Mouse (Mus musculus) right cerebral cortex, postnatal 25 days (tissue): ENCODE measurements around the gene Dok4.
"Not testable (repeated sequence)": the region's sequence is repeated elsewhere in the genome, so short reads cannot be mapped to it uniquely, and the experiment has no call there.

ENCODE experiments used
- DNase-seq: peaks from one replicate; pipeline ENCODE4 v3.0.0; 2022

Gene Dok4

DNA sequence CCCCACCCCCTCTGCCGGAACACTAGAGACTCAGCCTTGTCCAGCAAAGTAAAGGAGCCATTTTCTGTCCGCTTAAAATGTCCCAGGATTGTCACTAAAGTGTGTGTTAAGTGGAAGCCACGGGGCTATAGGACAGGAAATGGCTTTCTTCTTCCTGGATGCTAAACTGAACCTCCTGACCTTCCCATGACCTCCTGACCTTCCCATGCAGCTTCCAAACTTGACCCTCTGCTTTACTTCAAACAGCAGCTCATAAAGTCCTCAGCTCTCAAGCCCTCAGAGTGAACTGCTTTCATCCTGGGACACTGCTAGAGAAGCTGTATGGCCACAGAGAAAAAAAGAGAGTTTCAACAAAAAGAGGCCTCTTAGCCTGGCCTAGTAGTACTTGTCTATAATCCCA, 690 bp upstream of the Dok4 start:
- DNase-seq = no peak

GRCm38 (mm10) chr8:94875871-94876150, 319 bp downstream of the Dok4 start:
- peak; percentile 21 for DNase-seq

DNA sequence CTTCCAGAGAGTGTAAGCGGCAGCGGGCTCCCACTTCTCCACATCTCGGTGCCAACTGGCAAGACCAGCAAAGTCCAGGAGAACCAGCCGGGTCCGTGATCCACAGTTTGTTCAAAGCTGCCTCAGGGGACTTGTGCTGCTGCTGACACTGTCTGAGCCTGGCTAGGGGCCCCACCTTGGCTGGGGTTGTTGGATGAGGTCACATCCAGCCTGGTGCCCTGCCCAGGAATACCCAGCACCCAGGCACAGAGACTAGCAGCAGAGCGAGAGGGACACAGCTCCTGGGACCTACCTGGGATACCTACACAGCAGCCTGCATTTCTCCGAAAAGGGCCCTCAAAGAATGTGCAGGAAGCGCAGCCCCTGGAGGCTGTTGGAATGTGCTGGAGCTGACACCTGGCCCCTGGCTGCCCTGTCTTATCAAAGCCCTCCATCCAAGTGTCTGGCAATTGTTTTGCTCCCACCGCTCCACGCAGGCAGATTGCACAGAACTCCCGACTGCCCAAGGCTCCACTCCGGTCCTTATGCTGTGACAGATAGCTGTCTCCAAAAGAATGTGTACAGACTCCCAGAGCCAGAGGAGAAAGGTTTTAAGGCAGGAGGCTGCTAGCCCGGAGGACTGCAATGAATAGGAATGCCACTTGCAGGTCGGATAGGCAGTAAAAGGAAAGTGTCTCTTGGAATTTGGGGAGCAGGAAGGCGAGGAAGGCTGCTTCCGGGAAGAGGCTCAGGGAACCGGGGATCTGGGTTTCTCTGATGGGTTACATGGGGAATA, 847 bp downstream of the Dok4 start:
- DNase-seq = no peak

- peak; percentile 65 for DNase-seq
Observed at GRCm38 (mm10) chr8:94874358-94874757, 1.8 kb downstream of the Dok4 start.

GRCm38 (mm10) chr8:94872576-94872975, 3.6 kb downstream of the Dok4 start:
- no peak for DNase-seq

DNA sequence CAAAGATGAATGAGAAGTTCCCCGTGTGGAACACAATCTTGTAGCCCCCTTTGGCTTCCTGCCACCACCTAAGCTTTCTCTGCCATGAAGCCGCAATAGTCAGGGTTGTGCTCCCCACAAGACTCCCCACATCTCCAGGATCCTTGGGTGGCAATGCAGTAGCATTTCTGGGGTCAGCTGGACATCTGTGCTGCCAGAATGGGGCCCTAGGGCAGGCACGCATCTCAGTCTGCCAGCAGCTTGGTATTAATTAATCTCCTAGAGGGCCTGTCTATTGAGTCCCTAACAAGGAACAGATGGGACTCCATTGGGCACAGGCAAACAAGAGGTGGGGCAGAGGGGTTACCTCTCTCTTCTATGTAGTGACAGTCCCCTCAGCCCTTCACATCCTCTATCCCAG, 4.0 kb downstream of the Dok4 start:
- DNase-seq = no peak

DNA sequence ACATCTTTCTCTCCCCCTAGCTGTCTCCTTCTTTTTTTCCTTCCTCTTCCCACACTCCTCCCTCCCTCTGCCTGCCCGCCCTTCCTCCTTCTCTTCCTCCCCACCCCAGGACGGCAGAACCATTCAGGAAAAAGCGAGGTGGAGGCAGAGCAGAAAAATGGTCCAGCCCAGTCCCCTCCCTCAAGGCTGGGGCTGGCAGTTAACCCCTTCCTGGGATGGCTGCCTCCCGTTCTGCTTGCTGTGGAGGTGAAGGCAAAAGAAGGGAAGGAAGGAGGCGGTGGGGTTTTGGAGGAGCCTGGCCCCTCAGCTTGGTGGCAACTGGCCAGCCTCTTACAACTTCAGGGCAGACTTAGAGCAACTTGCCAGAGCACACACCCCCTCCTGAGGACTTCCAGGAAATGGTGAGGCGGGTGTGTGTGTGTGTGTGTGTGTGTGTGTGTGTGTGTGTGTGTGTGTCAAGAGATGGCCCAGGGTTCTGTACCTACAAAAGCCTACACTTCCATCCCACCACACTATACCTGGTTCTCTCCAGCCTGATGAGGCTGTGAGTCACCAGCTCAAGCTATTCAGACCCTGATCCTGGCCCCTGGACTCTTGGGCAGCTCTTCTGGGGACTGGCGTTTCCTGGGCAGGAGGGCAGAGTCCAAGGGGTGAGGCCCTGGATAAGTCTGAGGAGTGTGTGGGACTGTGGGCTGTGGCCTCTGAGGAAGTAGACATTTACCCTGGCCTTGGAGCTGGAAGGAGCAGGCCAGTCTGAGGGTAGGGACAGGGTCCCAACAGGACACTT, 4.8 kb downstream of the Dok4 start:
- peak; percentile 77 for DNase-seq

GRCm38 (mm10) chr8:94870474-94871107, 5.5 kb downstream of the Dok4 start:
- peak; percentile 70 for DNase-seq

DNA sequence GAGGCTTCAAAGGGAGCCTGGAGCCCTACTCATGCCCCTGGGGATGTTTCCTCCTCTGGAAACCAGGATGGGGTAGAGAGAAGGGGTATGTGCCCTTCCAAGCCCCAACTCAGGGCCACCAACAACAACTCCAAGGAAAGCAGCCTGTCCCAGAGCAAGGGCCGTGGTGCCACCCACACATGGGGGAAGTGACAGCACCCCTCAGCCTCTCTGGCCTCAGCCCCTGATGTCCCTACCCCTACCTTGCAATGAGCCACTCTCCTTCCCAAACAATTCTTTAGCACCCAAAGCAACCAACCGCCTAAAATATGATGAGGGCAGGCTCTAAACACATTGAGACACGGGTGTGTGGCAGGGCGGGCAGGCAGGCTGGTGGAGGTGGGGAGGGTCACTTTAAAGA, 6.1 kb downstream of the Dok4 start:
- no peak for DNase-seq

GRCm38 (mm10) chr8:94869146-94869545, 7.0 kb downstream of the Dok4 start:
- no peak for DNase-seq

DNA sequence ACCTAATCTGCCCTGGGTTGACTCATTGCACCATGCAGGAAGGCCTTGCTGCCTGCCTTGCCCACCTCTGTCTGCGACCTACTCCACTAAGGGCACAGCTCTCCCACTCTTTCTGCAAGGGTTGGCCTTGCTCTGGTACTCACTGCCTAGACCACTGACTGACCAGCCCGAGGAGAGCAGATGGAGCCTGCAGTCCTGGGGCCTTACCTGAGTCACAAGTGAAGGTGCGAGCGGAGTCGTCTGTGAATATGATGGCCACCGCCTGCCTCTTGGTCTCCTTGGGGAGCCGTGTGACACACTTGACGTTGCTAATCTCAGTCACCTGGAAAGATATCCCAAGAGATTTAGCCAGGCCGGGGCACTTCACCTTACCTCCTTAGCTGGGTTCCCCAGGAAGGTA, 9.2 kb downstream of the Dok4 start:
- no peak for DNase-seq

- DNase-seq = no peak
Observed at GRCm38 (mm10) chr8:94865292-94865691, 10.8 kb downstream of the Dok4 start.

DNA sequence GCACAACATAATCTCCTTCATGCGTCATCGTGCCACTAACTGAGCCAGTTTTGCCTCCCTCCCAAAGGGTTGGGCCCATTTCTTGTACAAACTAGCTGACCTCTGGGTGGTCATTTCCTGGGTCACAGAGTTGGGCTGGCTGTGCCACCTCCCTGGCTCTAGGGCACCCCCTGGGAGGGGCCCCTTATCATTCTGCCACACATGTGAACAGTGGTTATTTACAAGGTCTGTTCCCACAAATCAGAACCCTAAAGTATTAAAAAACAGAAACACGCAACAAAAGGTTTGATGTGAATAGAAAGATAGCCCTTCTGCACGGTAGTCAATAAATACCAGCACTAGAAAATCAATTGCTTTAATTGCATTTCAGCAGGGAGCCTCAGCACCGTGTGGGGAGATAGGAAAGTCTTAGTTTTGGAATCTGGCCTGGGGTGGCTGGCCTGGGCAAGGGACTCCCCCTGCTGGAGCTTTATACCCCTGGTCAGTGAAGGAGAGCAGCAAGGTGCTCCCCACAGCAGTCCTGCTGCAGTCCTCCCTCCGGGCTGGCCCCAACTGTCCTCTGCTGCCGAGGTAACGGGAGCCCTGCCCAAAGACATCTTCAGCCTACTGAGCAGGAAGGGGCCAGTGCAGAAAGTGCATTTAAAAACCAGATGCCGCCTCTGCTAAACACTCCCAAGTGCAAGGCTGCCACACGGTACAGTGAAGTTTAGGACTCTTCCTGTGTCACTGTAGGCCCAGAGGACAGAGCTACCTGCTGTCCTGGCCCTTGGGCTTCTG, 12.0 kb downstream of the Dok4 start:
- DNase-seq = no peak

DNA sequence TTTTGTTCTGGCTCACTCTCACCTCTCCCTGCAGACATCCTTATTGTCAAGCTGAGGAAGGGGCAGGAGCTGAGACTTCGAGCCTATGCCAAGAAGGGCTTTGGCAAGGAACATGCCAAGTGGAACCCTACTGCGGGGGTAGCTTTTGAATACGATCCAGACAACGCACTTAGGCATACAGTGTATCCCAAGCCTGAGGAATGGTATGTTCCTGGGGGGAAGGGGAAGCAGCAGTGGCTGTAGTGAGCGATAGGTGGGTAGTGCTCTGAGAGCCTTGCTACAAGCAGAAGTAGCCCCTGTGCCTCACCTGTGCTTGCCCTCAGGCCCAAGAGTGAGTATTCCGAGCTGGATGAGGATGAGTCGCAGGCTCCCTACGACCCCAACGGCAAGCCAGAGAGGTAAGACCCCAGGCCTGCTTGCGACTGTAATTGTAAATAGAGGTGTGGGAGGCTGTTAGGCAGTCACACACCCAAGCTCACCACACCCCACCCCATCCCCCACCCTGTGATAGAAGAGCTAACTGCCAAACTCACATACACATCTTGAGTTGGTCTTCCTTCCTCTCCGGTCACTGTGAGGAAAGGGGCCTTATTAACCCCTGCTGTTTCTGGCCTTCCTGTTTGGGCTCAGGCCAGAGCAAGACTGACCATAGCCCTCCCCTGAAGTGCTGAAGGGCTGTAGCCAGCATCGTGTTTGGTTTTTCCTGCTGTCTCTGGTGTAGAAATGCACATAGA, 13.5 kb downstream of the Dok4 start:
- no peak for DNase-seq

DNA sequence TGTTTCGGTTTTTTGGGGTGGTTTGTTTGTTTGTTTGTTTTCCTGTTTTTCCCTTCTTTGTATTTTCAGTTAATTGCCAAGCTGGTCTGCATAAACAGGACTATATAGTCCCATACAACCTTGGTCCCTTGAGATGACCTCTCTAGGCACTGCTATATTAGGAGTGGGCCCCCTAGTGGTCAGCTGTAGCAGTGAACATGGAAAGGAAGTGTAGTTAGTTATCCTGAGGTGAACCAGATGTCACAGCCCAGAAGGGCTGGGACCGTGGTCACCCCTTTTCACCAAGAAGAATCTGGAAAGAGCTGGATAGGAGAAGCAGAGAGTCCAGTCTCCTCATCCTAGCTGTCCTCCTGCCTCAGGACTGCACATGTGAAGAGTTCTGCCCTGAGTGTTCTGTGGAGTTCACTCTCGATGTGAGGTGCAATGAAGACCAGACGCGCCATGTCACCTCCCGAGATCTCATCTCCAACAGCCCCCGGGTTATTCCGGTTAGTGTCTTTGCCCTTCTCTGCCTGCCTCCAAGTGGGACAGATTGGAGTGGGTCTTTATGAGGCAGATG, 14.7 kb downstream of the Dok4 start:
- DNase-seq = peak; percentile 24

GRCm38 (mm10) chr8:94857346-94858173, 18.6 kb downstream of the Dok4 start, which contains the start of gene Polr2c:
TSS of gene Polr2c (plus strand) at chr8:94857450.
- peak; percentile 88 for DNase-seq

- DNase-seq = no peak
Observed at GRCm38 (mm10) chr8:94857011-94857345, 19.2 kb downstream of the Dok4 start.

DNA sequence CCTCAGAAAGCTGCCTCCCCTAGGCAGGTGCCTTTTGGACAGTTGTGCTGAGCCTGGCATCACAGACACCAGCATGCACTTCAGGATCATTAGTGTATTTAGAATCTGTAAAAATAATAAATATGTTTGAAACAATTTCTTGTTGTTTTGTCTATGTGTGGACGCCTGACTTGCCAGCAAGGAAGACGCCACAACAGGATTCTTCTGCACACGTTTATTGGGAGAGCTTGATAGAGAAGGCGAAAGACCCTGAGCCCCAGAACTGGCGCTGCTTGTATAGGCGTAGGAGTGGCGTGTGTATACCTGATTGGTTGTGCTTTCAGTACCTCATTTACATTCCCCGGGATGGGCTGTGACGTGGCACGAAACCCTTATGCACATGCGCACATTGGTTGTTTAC, 21.4 kb downstream of the Dok4 start:
- DNase-seq = not testable (repeated sequence)

DNA sequence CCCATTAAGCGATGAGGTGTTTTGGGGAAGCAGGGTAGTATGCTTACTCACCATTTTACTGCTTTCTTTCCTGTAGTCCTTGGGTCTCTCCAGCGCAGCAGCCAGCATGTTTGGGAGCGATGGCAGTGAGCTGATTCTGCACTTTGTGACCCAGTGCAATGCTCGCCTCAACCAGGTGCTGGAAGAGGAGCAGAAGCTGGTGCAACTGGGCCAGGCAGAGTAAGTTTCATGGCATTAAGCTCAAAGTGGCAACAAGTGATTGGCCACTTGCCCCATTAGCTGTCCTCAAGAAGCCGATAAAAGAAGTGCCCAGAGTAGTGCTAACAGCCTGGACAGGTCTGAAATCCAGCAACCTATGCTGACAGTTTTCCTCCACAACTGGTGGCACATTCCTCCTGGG, 26.1 kb downstream of the Dok4 start:
- DNase-seq = no peak

- DNase-seq = no peak
Observed at GRCm38 (mm10) chr8:94841183-94841582, 34.9 kb downstream of the Dok4 start.

DNA sequence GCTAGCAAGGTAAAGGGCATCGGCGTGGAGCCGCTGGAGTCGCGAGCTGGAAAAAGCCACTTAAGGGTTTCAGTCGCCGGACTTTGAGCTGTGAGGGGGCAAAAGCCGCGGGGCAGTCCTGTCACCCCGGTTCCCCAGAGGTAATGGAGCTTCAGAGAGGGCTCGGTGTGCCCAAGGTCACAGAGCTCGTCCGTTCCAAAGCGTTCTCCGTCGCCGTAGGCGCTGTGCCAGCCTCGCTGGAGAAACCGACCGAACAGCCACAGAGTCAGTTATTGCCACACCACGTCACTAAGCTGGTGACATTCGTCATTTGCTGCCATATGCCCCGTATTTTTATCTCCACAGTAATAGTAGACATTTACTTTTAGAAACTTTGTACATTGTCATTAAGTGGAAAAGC, 37.5 kb downstream of the Dok4 start:
- no peak for DNase-seq
